Mouse (Mus musculus): ENCODE data around the gene Nectin2.
A peak's percentile ranks its signal among the peaks of the same experiment; 100 is the strongest.

GRCm38 (mm10) chr7:19779903-19780302 is 29.6 kb upstream of the Nectin2 start:
- TF ChIP-seq EP300 (optimal IDR thresholded peaks at IDR 0.05) (no peak), CTCF (IDR thresholded peaks at IDR 0.05; ENCODE audit: low read depth) (peak; percentile 53)
